Mouse (Mus musculus): ENCODE measurements around the gene Hsd3b7.

GRCm38 (mm10) chr7:127850906-127851305 is 50.5 kb downstream of the Hsd3b7 start:
- no peak for TF ChIP-seq CTCF (IDR thresholded peaks at IDR 0.05; ENCODE audit: extremely low read depth, insufficient read depth, insufficient read length, insufficient replicate concordance)
- TF ChIP-seq POLR2A (IDR thresholded peaks at IDR 0.05; ENCODE audit: low read depth, low read length) = no peak

Measured in spleen, adult 2 months (tissue).